Mouse (Mus musculus) left cerebral cortex, adult 11 months (tissue): ENCODE data around the gene Rnf212b.
A peak's percentile ranks its signal among the peaks of the same experiment; 100 is the strongest.
"Not testable (repeated sequence)": the region's sequence is repeated elsewhere in the genome, so short reads cannot be mapped to it uniquely, and the experiment has no call there.

ENCODE experiments used
- DNase-seq: peaks from one replicate; pipeline ENCODE4 v3.0.0; 2022; ENCODE audit warnings: low spot score

The Rnf212b gene

GRCm38 (mm10) chr14:54813991-54814390, at the start of gene Rnf212b:
Gene Rnf212b (plus strand): TSS chr14:54814141.
- DNase-seq, result no peak

GRCm38 (mm10) chr14:54766937-54767336, 47.0 kb upstream of the Rnf212b start:
- not testable (repeated sequence) for DNase-seq

- DNase-seq, result no peak
Observed at GRCm38 (mm10) chr14:54768314-54769067, 45.5 kb upstream of the Rnf212b start.

- no peak for DNase-seq
Observed at GRCm38 (mm10) chr14:54769068-54769425, 44.9 kb upstream of the Rnf212b start.

GRCm38 (mm10) chr14:54770373-54770772, 43.6 kb upstream of the Rnf212b start:
- no peak for DNase-seq

- DNase-seq, result peak; percentile 58
Observed at GRCm38 (mm10) chr14:54772333-54772856, 41.5 kb upstream of the Rnf212b start.

GRCm38 (mm10) chr14:54775534-54776041, 38.4 kb upstream of the Rnf212b start:
- DNase-seq, result no peak

- DNase-seq, result no peak
Observed at GRCm38 (mm10) chr14:54776768-54777167, 37.2 kb upstream of the Rnf212b start.

- no peak for DNase-seq
Observed at GRCm38 (mm10) chr14:54777893-54778292, 36.0 kb upstream of the Rnf212b start.

- no peak for DNase-seq
Observed at GRCm38 (mm10) chr14:54780084-54780483, 33.9 kb upstream of the Rnf212b start.

GRCm38 (mm10) chr14:54780836-54781609, 32.9 kb upstream of the Rnf212b start:
- DNase-seq, result peak; percentile 55

GRCm38 (mm10) chr14:54781610-54782365, 32.2 kb upstream of the Rnf212b start, which contains the start of gene Slc7a8:
Gene Slc7a8 (minus strand): TSS chr14:54781946.
- no peak for DNase-seq

GRCm38 (mm10) chr14:54782971-54783370, 31.0 kb upstream of the Rnf212b start:
- DNase-seq, result no peak

- DNase-seq, result no peak
Observed at GRCm38 (mm10) chr14:54785898-54786297, 28.0 kb upstream of the Rnf212b start.

GRCm38 (mm10) chr14:54786489-54786888, 27.5 kb upstream of the Rnf212b start:
- DNase-seq, result no peak

GRCm38 (mm10) chr14:54787226-54787625, 26.7 kb upstream of the Rnf212b start:
- DNase-seq, result no peak

- no peak for DNase-seq
Observed at GRCm38 (mm10) chr14:54788231-54788630, 25.7 kb upstream of the Rnf212b start.

GRCm38 (mm10) chr14:54792166-54792565, 21.8 kb upstream of the Rnf212b start:
- no peak for DNase-seq

- DNase-seq, result no peak
Observed at GRCm38 (mm10) chr14:54793351-54793750, 20.6 kb upstream of the Rnf212b start.

GRCm38 (mm10) chr14:54793894-54794830, 19.8 kb upstream of the Rnf212b start:
- no peak for DNase-seq

GRCm38 (mm10) chr14:54795901-54796300, 18.0 kb upstream of the Rnf212b start:
- DNase-seq, result no peak
